Mouse (Mus musculus): ENCODE results near the gene Ksr1.

DNA sequence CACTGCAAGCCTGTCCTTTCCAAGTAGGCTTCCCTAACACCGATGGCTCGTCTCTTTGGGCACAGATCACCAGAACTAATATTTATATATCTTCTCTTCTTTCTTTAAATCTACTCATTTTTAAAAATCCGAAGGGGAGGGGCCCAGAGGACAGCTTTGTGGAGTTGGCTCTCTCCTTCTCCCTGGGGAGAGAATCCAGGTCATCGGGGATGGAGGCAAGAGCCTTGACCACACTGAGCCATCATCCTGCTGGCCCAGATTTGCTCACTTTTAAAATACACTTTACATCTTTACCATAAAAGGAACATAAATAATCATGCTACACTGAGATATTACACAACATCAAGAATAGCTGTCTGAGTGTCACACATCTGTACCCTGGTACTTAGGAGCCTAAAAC, 35.8 kb downstream of the Ksr1 start:
- TF ChIP-seq CTCF (IDR thresholded peaks at IDR 0.05; ENCODE audit: low read depth, low read length) (no peak), POLR2A (IDR thresholded peaks at IDR 0.05; ENCODE audit: extremely low read depth, insufficient read depth, low read length) (no peak)

All from liver, adult 2 months (tissue).